Mouse (Mus musculus) spleen, postnatal 36 days (tissue): Measurements from ENCODE around the gene Stard13.

Source experiments
- DNase-seq, 2 experiments: peaks; one replicate each; pipeline ENCODE4 v3.0.0; 2022; ENCODE audit warnings: low spot score in 2 of 2, mixed read lengths in 1 of 2

Gene Stard13

DNA sequence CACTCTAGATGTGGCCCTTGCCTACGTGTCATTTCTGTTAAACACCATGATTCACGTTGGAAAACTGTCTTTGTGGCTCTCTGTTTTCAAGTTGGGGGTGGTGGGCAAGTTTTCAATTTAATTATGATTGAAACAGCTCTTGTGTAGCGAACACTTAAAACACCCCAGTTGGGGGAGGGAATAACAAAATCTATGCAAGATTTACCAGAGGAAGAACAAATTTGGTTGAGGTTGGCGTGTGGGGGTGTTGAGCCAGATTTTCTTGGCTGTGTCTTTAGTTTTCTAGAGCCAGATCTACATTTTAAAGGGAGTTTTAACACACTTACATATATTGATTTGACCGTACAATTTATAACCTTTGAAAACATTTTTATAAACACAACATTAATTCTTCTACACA lies 173.9 kb downstream of the Stard13 start:
- DNase-seq: no peak

DNA sequence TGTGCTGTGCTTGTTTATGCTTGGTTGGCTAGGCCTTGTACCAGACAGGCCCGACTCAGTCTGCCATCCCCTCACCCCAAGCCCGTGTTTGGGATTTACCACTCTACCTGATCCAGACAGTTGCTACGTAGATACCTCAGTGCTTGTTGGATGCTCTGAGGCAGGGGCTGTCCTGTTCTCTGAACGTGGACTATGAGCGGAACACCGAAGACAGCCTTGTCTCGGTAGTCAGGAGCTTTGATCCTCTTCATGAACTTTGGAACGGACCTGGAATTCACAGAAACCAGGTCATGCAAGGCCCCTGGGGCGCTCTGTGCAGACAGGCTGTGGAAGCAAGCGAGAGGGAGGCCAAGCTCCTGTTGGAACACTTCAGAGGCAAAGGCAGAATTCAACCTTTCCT lies 174.3 kb downstream of the Stard13 start:
- DNase-seq: no peak

DNA sequence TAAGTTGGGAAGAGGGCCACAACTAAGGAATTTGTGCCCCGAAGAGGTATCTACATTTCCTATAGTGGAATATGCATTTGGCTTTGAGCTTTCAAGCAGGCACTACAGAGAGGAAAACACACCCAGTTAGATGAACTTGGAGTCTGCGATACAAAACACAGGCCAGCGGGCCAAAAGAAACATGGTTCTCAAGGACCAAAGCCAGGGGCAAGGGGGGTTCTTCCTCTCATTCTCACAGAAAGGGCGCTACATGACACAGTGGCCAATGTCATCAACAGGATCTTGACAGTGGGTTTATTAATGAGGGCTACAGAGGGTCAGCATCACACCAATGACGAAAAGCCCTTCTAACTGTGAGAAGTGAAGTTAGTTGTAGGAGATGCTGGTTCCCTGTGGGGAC lies 175.9 kb downstream of the Stard13 start:
- no peak for DNase-seq

GRCm38 (mm10) chr5:151056920-151057294 lies 176.7 kb downstream of the Stard13 start:
- DNase-seq: no peak

GRCm38 (mm10) chr5:151056255-151056919 lies 177.2 kb downstream of the Stard13 start:
- DNase-seq: no peak

DNA sequence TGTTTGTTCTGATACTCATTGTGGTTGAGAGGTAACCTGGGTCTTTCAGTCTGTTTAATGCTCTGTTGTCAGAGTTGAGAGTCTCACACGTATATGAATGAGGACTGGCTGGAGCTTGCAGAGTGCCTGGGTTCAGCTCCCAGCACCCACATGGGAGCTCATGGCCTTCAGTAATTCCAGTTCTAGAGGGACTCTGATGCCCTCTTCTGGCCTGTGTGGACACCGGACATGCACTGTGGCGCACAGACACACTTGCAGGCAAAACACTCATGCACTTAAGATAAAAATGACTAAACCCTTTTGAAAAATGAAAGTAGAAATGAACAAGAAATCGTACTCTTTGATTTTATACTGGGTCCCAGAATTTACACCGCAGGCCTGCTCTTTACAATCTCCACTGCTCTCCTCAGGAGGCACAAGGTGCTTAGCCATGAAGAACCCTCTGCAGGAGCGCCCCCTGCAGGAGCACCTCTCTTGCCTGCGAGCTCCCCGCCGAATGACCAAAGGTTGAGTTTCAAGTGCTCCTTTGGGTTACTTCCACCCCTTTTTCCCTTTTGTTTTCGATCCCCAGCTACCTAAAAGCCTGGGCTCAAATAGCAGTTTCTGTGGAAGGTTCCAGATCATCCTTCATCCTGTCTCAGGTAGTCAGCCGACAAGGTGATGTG lies 178.1 kb downstream of the Stard13 start:
- no peak for DNase-seq

GRCm38 (mm10) chr5:151054743-151055114 lies 178.9 kb downstream of the Stard13 start:
- DNase-seq: no peak

GRCm38 (mm10) chr5:151054100-151054742 lies 179.4 kb downstream of the Stard13 start:
- no peak for DNase-seq

DNA sequence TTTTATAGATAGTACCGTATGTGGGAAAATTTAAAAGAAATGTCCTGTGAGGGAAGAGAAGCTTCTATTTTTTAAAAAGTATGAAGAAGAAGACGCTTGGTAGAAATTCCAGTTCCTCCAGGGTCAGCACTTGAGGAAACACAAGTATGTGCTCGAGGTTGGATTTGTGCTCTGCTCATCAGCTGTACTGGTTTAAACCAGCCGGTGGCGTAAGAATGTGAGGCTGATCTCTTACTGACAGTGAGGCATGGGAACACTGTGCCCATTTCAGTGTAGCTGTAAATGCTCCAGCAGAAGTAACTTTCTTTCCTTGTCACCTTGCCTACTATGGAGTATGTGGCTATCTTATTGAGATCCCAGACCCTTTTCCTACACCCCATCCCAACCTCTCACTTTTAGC lies 180.4 kb downstream of the Stard13 start:
- DNase-seq: no peak

DNA sequence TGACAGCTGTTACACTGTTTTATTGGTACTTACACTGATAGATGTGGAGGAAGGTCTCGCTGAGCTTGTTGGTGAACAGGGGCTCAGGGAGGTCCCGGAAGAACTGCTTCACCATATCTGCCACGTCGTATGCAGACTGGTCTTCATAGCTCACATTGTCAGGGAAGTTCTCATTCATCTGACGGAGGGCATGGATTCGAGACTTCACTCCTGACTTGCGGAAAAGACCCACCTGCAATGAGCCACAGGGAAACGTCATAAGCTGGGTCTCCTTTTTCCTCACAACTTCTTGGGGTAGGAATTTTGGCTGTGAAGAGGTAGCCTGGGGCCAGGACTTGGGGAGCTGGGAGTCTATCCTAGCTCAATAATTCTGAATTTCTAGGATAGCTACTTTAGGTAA lies 181.3 kb downstream of the Stard13 start:
- no peak for DNase-seq

- DNase-seq: no peak
These were observed 186.1 kb downstream of the Stard13 start for GRCm38 (mm10) chr5:151047488-151047887.

DNA sequence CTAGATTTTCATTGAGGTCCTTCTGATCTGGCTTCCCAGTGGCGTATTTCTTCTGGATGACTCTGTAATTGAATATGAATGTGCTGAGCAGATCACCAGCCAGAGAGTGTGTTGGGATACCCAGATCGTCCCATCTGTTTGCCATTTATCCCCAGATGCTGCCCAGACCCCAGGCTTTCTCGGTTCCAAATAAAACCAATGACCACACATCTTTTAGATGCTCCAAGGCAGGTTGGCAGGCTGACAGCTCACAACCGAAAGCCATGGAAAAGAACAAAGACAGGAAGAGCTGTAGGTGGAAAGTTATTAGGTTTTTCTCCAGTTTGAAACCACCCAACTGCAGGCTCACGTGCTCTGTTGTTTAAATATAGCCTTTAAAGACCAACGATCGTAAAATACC lies 186.7 kb downstream of the Stard13 start:
- no peak for DNase-seq

DNA sequence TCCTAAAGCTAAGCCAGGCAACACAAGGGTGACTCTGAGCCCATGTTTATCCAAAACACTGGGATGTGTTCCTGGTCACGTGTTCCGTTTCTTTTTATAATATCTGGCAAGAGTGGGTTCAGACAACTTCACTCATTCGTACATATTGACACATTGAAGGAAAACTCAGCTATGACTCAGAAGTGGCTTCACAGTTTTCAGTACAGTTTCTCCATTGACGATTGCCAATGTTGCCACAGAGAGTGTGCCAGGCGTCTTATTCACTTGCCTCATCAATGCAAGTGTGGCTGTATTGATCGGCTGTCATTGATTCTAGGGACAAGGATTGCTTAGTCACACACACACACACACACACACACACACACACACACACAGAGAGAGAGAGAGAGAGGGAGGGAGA lies 187.5 kb downstream of the Stard13 start:
- DNase-seq: no peak

DNA sequence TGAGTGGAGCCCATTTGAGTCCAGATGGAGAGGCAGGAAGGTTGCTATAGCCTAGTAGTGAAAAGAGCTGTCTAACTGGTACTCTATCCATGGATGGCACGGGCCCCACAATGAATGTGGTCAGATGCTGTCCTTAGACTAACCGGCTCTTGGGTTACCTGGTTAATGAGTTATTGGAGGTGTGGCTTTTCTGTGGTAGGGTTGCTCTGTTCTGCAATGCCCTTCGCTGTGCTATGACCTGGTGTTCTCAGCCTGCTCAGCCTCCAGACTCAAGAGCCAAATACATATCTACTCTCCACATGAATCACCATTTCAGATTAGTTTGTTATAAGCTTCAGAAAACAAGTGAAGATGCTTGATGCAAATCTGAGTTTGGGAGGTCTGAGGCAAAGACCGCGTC lies 190.7 kb downstream of the Stard13 start:
- no peak for DNase-seq

DNA sequence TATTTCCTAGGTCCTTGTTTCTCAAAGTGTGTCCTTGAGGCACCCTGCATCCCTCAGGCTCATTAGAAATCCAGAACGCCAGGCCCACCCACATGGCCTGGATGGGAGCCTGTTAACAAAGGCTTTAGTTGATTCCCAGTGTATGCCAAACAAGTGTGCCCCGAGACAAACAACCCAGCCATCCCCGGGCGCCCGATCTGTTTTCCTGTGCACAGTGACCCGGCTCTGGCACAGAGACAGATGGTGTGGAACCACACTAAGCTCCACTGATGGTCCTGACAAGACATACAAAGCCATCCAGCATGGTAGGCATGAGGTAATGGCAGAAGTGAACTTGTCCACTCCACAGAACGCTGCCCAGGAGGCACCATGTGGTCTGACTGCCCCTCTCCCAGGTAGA lies 195.8 kb downstream of the Stard13 start:
- no peak for DNase-seq

- DNase-seq: no peak
These were observed 198.7 kb downstream of the Stard13 start for GRCm38 (mm10) chr5:151034715-151035512.

DNA sequence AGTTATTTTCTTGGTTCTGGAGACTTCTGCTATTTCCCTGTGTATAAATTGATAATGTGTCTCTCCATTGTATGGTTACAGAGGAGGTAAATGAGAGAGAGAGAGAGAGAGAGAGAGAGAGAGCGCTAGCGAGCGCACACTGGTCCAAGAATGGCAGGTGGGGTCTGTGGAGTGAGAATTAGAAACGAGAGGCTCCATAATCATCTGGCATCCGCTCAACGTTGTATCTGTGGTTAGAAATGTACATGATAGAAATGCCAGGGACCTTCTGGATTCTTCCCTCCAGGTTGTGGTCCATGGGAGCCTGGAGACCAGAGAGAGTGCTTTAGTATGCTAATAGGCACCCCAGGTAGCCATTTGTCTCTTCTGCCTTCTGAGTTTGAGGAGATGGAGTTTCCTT lies 204.7 kb downstream of the Stard13 start:
- no peak for DNase-seq

DNA sequence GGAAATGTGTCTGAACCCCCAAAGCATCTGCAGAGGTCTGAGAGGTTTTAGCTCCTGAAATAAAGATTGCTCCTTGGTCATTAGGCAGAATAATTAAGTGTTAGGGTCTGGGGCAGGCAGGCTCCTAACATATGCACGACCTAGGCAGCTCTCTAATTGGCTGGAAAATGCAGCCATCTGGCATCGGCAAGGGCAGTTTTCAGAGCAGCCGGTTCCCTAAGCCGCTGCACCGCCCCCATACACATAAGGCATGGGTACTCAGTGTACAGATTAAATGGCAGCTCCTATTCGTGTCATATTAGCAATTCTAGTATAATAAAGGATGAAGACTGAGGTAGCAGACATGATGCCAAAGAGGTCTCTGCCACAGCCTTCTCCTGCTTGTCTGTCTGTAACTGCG lies 206.5 kb downstream of the Stard13 start:
- DNase-seq: no peak

- DNase-seq: no peak
These were observed 207.6 kb downstream of the Stard13 start for GRCm38 (mm10) chr5:151026069-151026468.

DNA sequence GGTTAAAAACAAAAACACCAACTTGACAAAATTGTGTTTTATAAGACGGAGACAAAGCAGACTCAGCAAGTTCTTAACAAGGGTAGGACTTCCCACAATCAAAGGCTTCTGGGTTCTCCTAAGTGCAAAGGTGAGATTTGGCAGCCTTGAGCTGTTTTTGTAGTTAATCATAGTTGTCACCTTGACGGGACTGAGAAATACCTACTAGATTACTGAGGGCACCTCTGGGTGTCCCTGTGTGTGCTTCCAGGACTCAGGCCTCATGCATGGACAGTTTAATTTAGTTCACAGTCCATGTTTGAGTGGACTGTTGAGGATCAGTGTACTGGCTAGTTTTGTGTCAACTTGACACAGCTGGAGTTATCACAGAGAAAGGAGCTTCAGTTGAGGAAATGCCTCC lies 209.2 kb downstream of the Stard13 start:
- no peak for DNase-seq

GRCm38 (mm10) chr5:151023461-151023860 lies 210.2 kb downstream of the Stard13 start:
- DNase-seq: no peak

DNA sequence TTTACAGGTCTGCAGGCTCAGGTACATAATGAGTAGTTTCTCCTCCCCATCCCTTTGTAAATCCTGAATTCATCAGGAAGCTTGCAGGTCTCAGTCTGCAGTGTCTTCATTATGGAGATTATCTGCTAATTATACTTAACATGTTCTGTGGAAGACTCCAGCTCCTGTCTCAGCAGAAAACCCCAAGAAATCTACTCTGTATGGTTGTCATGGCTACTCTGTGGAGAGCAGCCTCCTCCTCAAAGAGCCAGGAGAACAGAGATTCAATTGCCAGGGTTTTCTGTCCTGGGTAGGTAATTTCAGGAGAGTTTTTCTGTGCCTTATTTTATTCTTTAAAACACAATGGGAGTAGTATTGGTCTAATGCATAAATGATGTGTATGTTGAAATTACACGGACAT lies 210.7 kb downstream of the Stard13 start:
- no peak for DNase-seq

DNA sequence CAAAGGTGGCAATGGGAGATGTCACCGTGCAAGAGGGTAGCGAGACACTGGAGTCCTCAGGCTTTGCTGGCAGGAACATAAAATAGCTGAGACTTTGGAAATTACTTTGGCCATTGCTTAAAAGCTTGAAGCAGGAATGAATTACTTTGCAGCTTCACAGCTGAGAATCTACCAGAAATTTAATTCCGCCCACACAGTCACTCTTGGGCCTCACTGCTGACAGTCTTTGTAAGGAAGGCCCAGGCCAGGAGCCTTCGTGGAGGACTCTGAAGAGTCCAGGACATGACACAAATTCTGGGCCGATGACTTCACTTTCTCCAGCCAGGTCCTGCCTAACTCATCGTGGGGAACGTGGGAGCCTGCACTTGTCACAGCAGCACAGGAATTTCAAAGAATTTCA lies 211.6 kb downstream of the Stard13 start:
- no peak for DNase-seq
